27 mouse cellular contexts compared by ENCODE assay signal in the genomic region with DNA sequence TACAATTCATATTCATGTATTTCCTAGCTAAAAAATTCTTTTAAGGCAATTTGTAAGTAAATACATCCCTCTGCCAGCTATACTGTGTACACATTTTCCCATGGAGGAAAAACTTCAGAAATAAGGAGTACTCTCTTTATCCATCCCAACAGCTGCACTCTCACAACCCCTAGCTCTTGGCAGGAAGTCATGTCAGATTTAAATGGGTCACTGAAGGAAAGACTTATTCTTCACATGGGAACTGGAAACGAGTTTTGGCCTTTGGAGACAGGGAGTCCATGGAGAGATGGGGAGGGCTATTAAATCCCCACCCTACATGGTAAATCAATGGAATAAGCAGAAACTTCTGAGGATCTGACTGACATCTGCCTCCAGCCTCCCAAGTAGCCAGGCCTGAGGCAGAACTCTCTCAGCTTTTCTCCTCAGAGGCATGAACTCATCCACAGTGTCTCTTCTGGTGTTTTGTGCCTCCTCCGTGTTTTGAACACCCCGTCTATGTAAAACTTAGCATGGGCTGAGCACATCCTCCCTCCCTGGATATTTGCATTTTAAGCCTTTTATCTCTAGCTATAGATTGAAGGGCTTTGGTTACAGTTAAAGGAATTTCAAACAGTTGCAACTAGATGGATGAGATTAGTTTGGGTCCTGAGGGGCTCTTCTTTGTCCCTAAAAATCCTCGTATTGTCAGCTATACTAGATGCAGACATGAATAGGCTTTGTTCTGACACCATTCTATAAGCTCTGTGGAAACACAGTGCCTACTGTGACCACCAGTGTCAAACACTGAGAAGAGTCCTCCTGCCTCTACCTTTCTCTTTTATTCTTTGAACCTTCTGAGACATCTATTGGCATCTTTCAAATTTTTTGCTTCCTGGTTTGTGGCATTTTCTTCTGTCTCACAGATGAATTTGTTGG.
DNase-seq lines count a peak whose midpoint lies in the region; ATAC-seq and TF ChIP-seq lines count a peak whose summit lies in the region.
"Had no signal": no experiment of that assay in that cellular context is flagged by ENCODE, and none has a peak within 500 bp of the region (broad histone marks: within the 10 kb centered on the region; RNA-seq: fewer than 3 reads in every experiment).

No protein-coding gene starts in this region.

- no peak overlapping the region for H3K4me3 ChIP-seq in embryonic facial prominence, embryonic 14.5 days (ENCODE audit: low read depth, low read length)
- no peak overlapping the region for H3K4me3 ChIP-seq in embryonic facial prominence, embryonic 10.5 days
- no peak overlapping the region for H3K4me3 ChIP-seq in hindbrain, embryonic 10.5 days
- no peak overlapping the region for H3K4me3 ChIP-seq in hindbrain, postnatal 0 days (ENCODE audit: low read length)
- no peak overlapping the region for H3K4me3 ChIP-seq in midbrain, embryonic 12.5 days
- H3K4me3 ChIP-seq in midbrain, embryonic 16.5 days (ENCODE audit: low read depth, low read length), result no peak overlapping the region
- H3K4me3 ChIP-seq: embryonic facial prominence, embryonic 13.5 days; erythroblast, embryonic 14.5 days; forebrain, embryonic 12.5 days; heart, embryonic 10.5 days; heart, embryonic 15.5 days; hindbrain, embryonic 13.5 days; liver, embryonic 15.5 days had no signal

- H3K4me2 ChIP-seq in embryonic facial prominence, embryonic 14.5 days (ENCODE audit: low read depth, low read length), result no peak overlapping the region
- H3K4me2 ChIP-seq in hindbrain, postnatal 0 days (ENCODE audit: low read depth, low read length), result no peak overlapping the region
- no peak overlapping the region for H3K4me2 ChIP-seq in midbrain, embryonic 12.5 days (replicated peaks)
- H3K4me2 ChIP-seq in midbrain, embryonic 16.5 days (ENCODE audit: low read length), result no peak overlapping the region
- H3K4me2 ChIP-seq: embryonic facial prominence, embryonic 13.5 days; forebrain, embryonic 12.5 days; heart, embryonic 15.5 days; hindbrain, embryonic 13.5 days; liver, embryonic 15.5 days had no signal

- no peak for TF ChIP-seq CTCF in hindbrain, postnatal 0 days (IDR thresholded peaks at IDR 0.05; ENCODE audit: low read depth)

- 23% methylated on average over 4 of the region's 4 CpGs for WGBS in embryonic facial prominence, embryonic 14.5 days
- WGBS in embryonic facial prominence, embryonic 10.5 days, result 24% methylated on average over 4 of the region's 4 CpGs
- WGBS in hindbrain, embryonic 10.5 days, result 23% methylated on average over 4 of the region's 4 CpGs
- 21% methylated on average over 4 of the region's 4 CpGs for WGBS in hindbrain, postnatal 0 days
- 8% methylated on average over 4 of the region's 4 CpGs for WGBS in midbrain, embryonic 12.5 days
- WGBS in midbrain, embryonic 16.5 days, result 12% methylated on average over 4 of the region's 4 CpGs

- no peak overlapping the region for H3K27ac ChIP-seq in embryonic facial prominence, embryonic 14.5 days (replicated peaks; ENCODE audit: low read depth, low read length)
- H3K27ac ChIP-seq in embryonic facial prominence, embryonic 10.5 days (replicated peaks), result no peak overlapping the region
- 0 out of 2 replicates have a peak overlapping the region, but pooled peaks have one; percentile 8 for H3K27ac ChIP-seq in hindbrain, embryonic 10.5 days
- H3K27ac ChIP-seq in hindbrain, postnatal 0 days, result no peak overlapping the region
- no peak overlapping the region for H3K27ac ChIP-seq in midbrain, embryonic 12.5 days (replicated peaks)
- H3K27ac ChIP-seq in midbrain, embryonic 16.5 days (ENCODE audit: low read length), result no peak overlapping the region
- H3K27ac ChIP-seq: embryonic facial prominence, embryonic 13.5 days; forebrain, embryonic 12.5 days; heart, embryonic 10.5 days; heart, embryonic 15.5 days; hindbrain, embryonic 13.5 days; liver, embryonic 15.5 days had no signal

- H3K36me3 ChIP-seq in embryonic facial prominence, embryonic 14.5 days (ENCODE audit: control insufficient read depth, insufficient read depth, low read length), result no peaks in the 10 kb centered on the region
- no peaks in the 10 kb centered on the region for H3K36me3 ChIP-seq in embryonic facial prominence, embryonic 10.5 days (replicated peaks)
- H3K36me3 ChIP-seq in hindbrain, embryonic 10.5 days, result no peaks in the 10 kb centered on the region
- H3K36me3 ChIP-seq in hindbrain, postnatal 0 days (ENCODE audit: insufficient read depth, low read length), result no peaks in the 10 kb centered on the region
- no peaks in the 10 kb centered on the region for H3K36me3 ChIP-seq in midbrain, embryonic 12.5 days
- H3K36me3 ChIP-seq in midbrain, embryonic 16.5 days (ENCODE audit: control insufficient read depth, insufficient read depth, low read length), result no peaks in the 10 kb centered on the region
- H3K36me3 ChIP-seq: embryonic facial prominence, embryonic 13.5 days; forebrain, embryonic 12.5 days; G1E; heart, embryonic 10.5 days; heart, embryonic 15.5 days; hindbrain, embryonic 13.5 days; liver, embryonic 15.5 days had no signal

- peak; percentile 40 for DNase-seq in embryonic facial prominence, embryonic 14.5 days (ENCODE audit: low spot score)
- DNase-seq in embryonic facial prominence, embryonic 10.5 days (ENCODE audit: low spot score), result no peak
- DNase-seq in hindbrain, embryonic 10.5 days (ENCODE audit: low spot score), result no peak
- no peak for DNase-seq in hindbrain, postnatal 0 days (ENCODE audit: low spot score)
- peak; percentile 2 to 7 for DNase-seq in kidney, postnatal 4 days
- no peak for DNase-seq in kidney, postnatal 36 days
- DNase-seq: adrenal gland, adult 8-10 months; cerebellum, adult 8-10 months; cerebellum, postnatal 25 days; embryo, embryonic 11 days; gastrocnemius, postnatal 10 days; kidney, postnatal 10 days; layer of hippocampus, postnatal 36 days; lung, postnatal 36 days; thymus, adult 2 months; thymus, postnatal 36 days had no signal

- no peaks in the 10 kb centered on the region for H3K27me3 ChIP-seq in embryonic facial prominence, embryonic 14.5 days (replicated peaks; ENCODE audit: control insufficient read depth, insufficient read depth, low read length)
- H3K27me3 ChIP-seq in embryonic facial prominence, embryonic 10.5 days (replicated peaks; ENCODE audit: low read depth, poor library complexity, severe bottlenecking), result no peaks in the 10 kb centered on the region
- no peaks in the 10 kb centered on the region for H3K27me3 ChIP-seq in hindbrain, embryonic 10.5 days (ENCODE audit: insufficient read depth, poor library complexity, severe bottlenecking)
- no peaks in the 10 kb centered on the region for H3K27me3 ChIP-seq in hindbrain, postnatal 0 days (ENCODE audit: insufficient read depth, low read length)
- H3K27me3 ChIP-seq in midbrain, embryonic 12.5 days, result no peaks in the 10 kb centered on the region
- no peaks in the 10 kb centered on the region for H3K27me3 ChIP-seq in midbrain, embryonic 16.5 days (ENCODE audit: control insufficient read depth, insufficient read depth, low read depth, low read length)
- H3K27me3 ChIP-seq: embryonic facial prominence, embryonic 13.5 days; forebrain, embryonic 12.5 days; heart, embryonic 15.5 days; hindbrain, embryonic 13.5 days; liver, embryonic 15.5 days had no signal

- H3K9ac ChIP-seq in embryonic facial prominence, embryonic 14.5 days (ENCODE audit: low read depth, low read length), result no peak overlapping the region
- H3K9ac ChIP-seq in hindbrain, postnatal 0 days (replicated peaks; ENCODE audit: low read length), result no peak overlapping the region
- no peak overlapping the region for H3K9ac ChIP-seq in midbrain, embryonic 12.5 days (replicated peaks)
- H3K9ac ChIP-seq in midbrain, embryonic 16.5 days (ENCODE audit: low read depth, low read length), result no peak overlapping the region
- H3K9ac ChIP-seq: embryonic facial prominence, embryonic 13.5 days; forebrain, embryonic 12.5 days; heart, embryonic 15.5 days; hindbrain, embryonic 13.5 days; liver, embryonic 15.5 days had no signal

- no peaks in the 10 kb centered on the region for H3K9me3 ChIP-seq in embryonic facial prominence, embryonic 14.5 days (ENCODE audit: control insufficient read depth, low read length)
- no peaks in the 10 kb centered on the region for H3K9me3 ChIP-seq in embryonic facial prominence, embryonic 10.5 days
- no peaks in the 10 kb centered on the region for H3K9me3 ChIP-seq in hindbrain, embryonic 10.5 days
- no peaks in the 10 kb centered on the region for H3K9me3 ChIP-seq in hindbrain, postnatal 0 days (ENCODE audit: low read length)
- no peaks in the 10 kb centered on the region for H3K9me3 ChIP-seq in midbrain, embryonic 12.5 days
- H3K9me3 ChIP-seq in midbrain, embryonic 16.5 days (replicated peaks; ENCODE audit: control insufficient read depth, low read length, poor library complexity, severe bottlenecking), result no peaks in the 10 kb centered on the region
- H3K9me3 ChIP-seq: embryonic facial prominence, embryonic 13.5 days; forebrain, embryonic 12.5 days; G1E; heart, embryonic 10.5 days; heart, embryonic 15.5 days; hindbrain, embryonic 13.5 days; liver, embryonic 15.5 days had no signal

- H3K4me1 ChIP-seq in embryonic facial prominence, embryonic 14.5 days (ENCODE audit: control insufficient read depth, insufficient read depth, low read length), result 0 out of 2 replicates have a peak, but pooled peaks cover 6% of the 10 kb centered on the region
- H3K4me1 ChIP-seq in embryonic facial prominence, embryonic 10.5 days, result 0 out of 2 replicates have a peak, but pooled peaks cover 3% of the 10 kb centered on the region
- peaks cover 9% of the 10 kb centered on the region for H3K4me1 ChIP-seq in hindbrain, embryonic 10.5 days (replicated peaks)
- H3K4me1 ChIP-seq in hindbrain, postnatal 0 days (ENCODE audit: insufficient read depth, low read length), result no peaks in the 10 kb centered on the region
- peaks cover 7% of the 10 kb centered on the region; the same call in 1 of the 2 replicates for H3K4me1 ChIP-seq in midbrain, embryonic 12.5 days
- no peaks in the 10 kb centered on the region; the same call in 1 of the 2 replicates for H3K4me1 ChIP-seq in midbrain, embryonic 16.5 days (ENCODE audit: control insufficient read depth, insufficient read depth, low read length)
- H3K4me1 ChIP-seq: heart, embryonic 10.5 days; heart, embryonic 15.5 days; hindbrain, embryonic 13.5 days; liver, embryonic 15.5 days had no signal

- peak; percentile 22; the same call in 1 of the 2 replicates for ATAC-seq in embryonic facial prominence, embryonic 14.5 days (ENCODE audit: low read depth)
- ATAC-seq in hindbrain, postnatal 0 days, result no peak
- ATAC-seq in midbrain, embryonic 12.5 days (ENCODE audit: low FRiP score, low read depth), result peak; percentile 72
- ATAC-seq in midbrain, embryonic 16.5 days, result no peak
- ATAC-seq: intestine, postnatal 0 days had no signal

Comparison
In these comparisons a context has a peak if more than half of its experiments do, and no peak if none do; other contexts are left out.
1. ATAC-seq: peak in embryonic facial prominence, embryonic 14.5 days (single experiment) and midbrain, embryonic 12.5 days (single experiment); none in hindbrain, postnatal 0 days (single experiment) and midbrain, embryonic 16.5 days (single experiment).
2. DNase-seq: peak in embryonic facial prominence, embryonic 14.5 days (single experiment) and kidney, postnatal 4 days (2 of 2); none in embryonic facial prominence, embryonic 10.5 days (single experiment), hindbrain, embryonic 10.5 days (single experiment), hindbrain, postnatal 0 days (single experiment) and kidney, postnatal 36 days (0 of 2).